Mouse (Mus musculus) thymus, adult 2 months (tissue): ENCODE data around the gene Nr4a1.

Source experiments
- CTCF ChIP-seq: fragments of 200-500 bp; IDR thresholded peaks from 2 replicates; pipeline ENCODE4 v1.5.1; 2012; ENCODE audit warnings: mild to moderate bottlenecking, control low read depth, low read length, moderate library complexity, borderline replicate concordance; ENCODE audit not compliant: control insufficient read depth, poor library complexity, insufficient read depth; ENCODE audit errors: extremely low read depth
- POLR2A ChIP-seq: fragments of 200-500 bp; IDR thresholded peaks from 2 replicates; pipeline ENCODE4 v1.6.1; 2012; ENCODE audit warnings: mild to moderate bottlenecking, low read length, control low read depth, moderate library complexity; ENCODE audit not compliant: control insufficient read depth, poor library complexity, insufficient read depth; ENCODE audit errors: extremely low read depth

DNA sequence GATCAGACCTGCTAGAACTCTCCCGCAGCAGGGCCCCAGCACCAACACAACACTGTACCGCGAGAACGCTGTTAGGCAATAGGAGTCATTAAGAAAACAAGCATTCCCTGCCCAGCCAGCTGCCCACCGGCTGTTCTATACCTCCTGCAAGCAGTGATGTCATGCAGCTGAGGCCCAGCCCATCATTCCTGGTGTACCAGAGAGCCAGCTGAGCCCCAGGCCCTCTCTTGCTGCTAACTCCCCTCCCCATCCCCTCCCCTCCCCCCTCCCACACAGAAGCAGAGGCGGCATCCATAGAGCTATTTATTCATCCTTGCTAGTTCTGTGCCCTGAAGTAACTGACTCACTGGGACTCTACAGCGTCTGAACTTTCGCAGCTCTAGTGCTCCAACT lies 33.2 kb upstream of the Nr4a1 start:
- TF ChIP-seq POLR2A (no peak), CTCF (no peak)
